Mouse (Mus musculus) heart, adult 2 months (tissue): Measurements from ENCODE around the gene Alpk3. TPM values are rescaled to one million over a fixed set of nuclear protein-coding genes. Genes with fewer than 3 reads are reported as not detected.

Experiments
- DNase-seq, 2 experiments: peaks; one replicate each; pipeline ENCODE4 v3.0.0; 2021
- H3K27ac ChIP-seq: fragments of 200-600 bp; 2 replicates; pipeline ENCODE4 v1.8.1; 2022
- H3K27me3 ChIP-seq: fragments of 200-500 bp; 2 replicates; pipeline ENCODE4 v1.6.1; 2012; ENCODE audit warnings: mild to moderate bottlenecking, low read length, inconsistent platforms, mixed read lengths; ENCODE audit not compliant: control insufficient read depth, insufficient read depth
- H3K36me3 ChIP-seq: fragments of 200-500 bp; 2 replicates; pipeline ENCODE4 v1.6.1; 2012; ENCODE audit warnings: low read length, inconsistent platforms; ENCODE audit not compliant: control insufficient read depth, insufficient read depth
- H3K4me1 ChIP-seq: fragments of 200-500 bp; 2 replicates; pipeline ENCODE4 v1.6.1; 2011; ENCODE audit warnings: low read length; ENCODE audit not compliant: control insufficient read depth, insufficient read depth
- H3K4me3 ChIP-seq: fragments of 200-600 bp; 2 replicates; pipeline ENCODE4 v1.8.1; 2022
- H3K79me2 ChIP-seq: fragments of 200-500 bp; replicated peaks from 2 replicates; pipeline ENCODE4 v1.6.1; 2012; ENCODE audit warnings: mild to moderate bottlenecking, inconsistent platforms, low read length, moderate library complexity, mixed read lengths; ENCODE audit not compliant: control insufficient read depth, insufficient read depth
- H3K9ac ChIP-seq: fragments of 200-500 bp; 2 replicates; pipeline ENCODE4 v1.6.1; 2012; ENCODE audit warnings: low read depth, mild to moderate bottlenecking, control low read depth, inconsistent platforms, low read length, mixed read lengths
- CTCF ChIP-seq: fragments of 200-600 bp; IDR thresholded peaks from 2 replicates; pipeline ENCODE4 v1.8.1; 2022; ENCODE audit warnings: antibody characterized with exemption, mild to moderate bottlenecking, moderate library complexity
- EP300 ChIP-seq: fragments of 200-500 bp; IDR thresholded peaks from 2 replicates; pipeline ENCODE4 v1.6.1; 2011; ENCODE audit warnings: low read depth, low read length, control low read depth; ENCODE audit not compliant: insufficient read depth
- POLR2A ChIP-seq: fragments of 200-500 bp; IDR thresholded peaks from 2 replicates; pipeline ENCODE4 v1.6.1; 2011; ENCODE audit warnings: mild to moderate bottlenecking, low read depth, low read length, control low read depth; ENCODE audit not compliant: insufficient read depth
- WGBS: fragments of 180-500 bp; shearing (Covaris S2); methylation state at CpG from one replicate; pipeline ENCODE4 v1.1.7; 2018; 5-methylcytosine and 5-hydroxymethylcytosine counted together
- intact Hi-C: fragments of 180-260 bp; cut with DNase I; formaldehyde crosslinking; loops from one replicate; pipeline ENCODE4 v1.15.1; 2025
- polyA plus RNA-seq: library from polyadenylated mRNA; depleted of rRNA; stranded (reverse); fragments of >200 nt; gene quantifications from 2 replicates; pipeline ENCODE4 v1.2.3, GENCODE M21; 2012
- total RNA-seq, 2 experiments: library from RNA; stranded (reverse); gene quantifications; 2 replicates each; pipeline ENCODE4 v1.2.3; 2021

The Alpk3 gene
- total and polyA plus RNA-seq, 3 experiments, result 32.3 to 137 (median 117) TPM

DNA sequence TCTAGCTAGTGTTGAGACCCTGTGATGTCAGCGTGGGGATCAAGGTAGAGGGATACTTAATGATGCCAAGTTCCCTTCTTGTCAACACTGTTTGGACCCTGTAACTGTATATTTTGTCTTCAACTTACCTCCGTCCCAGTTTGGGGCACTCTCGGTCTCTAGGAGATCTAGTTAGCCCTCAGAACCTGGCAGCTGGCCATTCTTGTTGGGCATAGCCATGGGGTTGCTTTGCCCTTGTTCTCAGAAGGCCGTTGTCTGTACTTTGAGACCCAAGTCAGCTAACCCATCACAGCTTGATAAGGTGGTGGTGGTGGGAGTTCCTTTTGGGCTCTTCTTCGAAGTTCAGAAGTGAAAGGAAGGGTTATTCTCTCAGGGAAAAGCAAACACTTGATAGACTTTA, 7.4 kb upstream of the Alpk3 start:
- no peak for DNase-seq
- no peak overlapping the region for H3K9ac ChIP-seq
- H3K4me3 ChIP-seq, result no peak overlapping the region
- peaks cover 1% of the 10 kb centered on the region; the same call in 1 of the 2 replicates for H3K4me1 ChIP-seq
- no peak for TF ChIP-seq EP300
- TF ChIP-seq CTCF, result no peak
- no peak for TF ChIP-seq POLR2A
- 69% methylated on average over 5 of the region's 5 CpGs for WGBS
- H3K27ac ChIP-seq, result no peak overlapping the region
- no peaks in the 10 kb centered on the region for H3K27me3 ChIP-seq
- no peaks in the 10 kb centered on the region for H3K36me3 ChIP-seq
- intact Hi-C loops, result loop anchor here (10.0 kb wide), 1 partner anchor 165 kb away; no protein-coding TSS in a partner anchor
- H3K79me2 ChIP-seq, result no peaks in the 10 kb centered on the region

DNA sequence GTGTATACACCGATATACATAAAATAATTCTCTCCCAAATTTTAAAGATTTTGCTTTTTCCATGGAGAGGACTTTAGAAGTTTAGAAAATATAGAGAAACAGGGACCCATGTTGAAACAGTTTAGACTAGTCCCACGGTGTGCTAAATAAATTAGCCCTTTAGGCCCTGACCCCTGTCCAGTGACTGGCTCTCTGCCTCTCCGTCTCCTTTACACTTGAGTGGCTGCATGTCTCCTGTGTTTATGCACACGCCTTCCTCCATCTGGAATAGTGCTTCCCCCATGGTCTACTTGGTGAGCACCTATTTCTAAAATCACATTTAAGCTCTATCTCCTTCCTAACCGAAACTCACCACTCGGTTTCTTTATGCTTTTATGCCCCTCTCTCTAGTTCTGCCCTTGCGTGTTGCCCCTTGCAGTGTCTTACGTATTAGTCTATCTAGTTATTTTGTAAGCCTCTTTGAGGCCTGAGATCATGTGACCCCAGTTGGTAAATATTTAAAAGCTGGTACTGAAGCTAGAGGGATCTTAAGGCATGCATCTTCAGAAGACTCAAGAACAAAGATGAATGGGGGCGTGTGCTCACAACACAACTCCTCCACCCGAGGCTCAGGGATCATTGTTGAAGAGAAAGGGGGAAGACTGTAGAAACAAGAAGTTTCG, 1.6 kb upstream of the Alpk3 start:
- Histone ChIP-seq H3K27me3 (no peaks in the 10 kb centered on the region), H3K4me1 (peaks cover 6% of the 10 kb centered on the region), H3K79me2 (no peaks in the 10 kb centered on the region), H3K4me3 (no peak overlapping the region), H3K9ac (no peak overlapping the region), H3K27ac (no peak overlapping the region), H3K36me3 (no peaks in the 10 kb centered on the region)
- DNase-seq, result no peak
- intact Hi-C loops, result loop anchor here (10.0 kb wide), 1 partner anchor 171 kb away; no protein-coding TSS in a partner anchor
- TF ChIP-seq EP300 (no peak), CTCF (no peak), POLR2A (no peak)
- 85% methylated on average over 11 of the region's 11 CpGs for WGBS

DNA sequence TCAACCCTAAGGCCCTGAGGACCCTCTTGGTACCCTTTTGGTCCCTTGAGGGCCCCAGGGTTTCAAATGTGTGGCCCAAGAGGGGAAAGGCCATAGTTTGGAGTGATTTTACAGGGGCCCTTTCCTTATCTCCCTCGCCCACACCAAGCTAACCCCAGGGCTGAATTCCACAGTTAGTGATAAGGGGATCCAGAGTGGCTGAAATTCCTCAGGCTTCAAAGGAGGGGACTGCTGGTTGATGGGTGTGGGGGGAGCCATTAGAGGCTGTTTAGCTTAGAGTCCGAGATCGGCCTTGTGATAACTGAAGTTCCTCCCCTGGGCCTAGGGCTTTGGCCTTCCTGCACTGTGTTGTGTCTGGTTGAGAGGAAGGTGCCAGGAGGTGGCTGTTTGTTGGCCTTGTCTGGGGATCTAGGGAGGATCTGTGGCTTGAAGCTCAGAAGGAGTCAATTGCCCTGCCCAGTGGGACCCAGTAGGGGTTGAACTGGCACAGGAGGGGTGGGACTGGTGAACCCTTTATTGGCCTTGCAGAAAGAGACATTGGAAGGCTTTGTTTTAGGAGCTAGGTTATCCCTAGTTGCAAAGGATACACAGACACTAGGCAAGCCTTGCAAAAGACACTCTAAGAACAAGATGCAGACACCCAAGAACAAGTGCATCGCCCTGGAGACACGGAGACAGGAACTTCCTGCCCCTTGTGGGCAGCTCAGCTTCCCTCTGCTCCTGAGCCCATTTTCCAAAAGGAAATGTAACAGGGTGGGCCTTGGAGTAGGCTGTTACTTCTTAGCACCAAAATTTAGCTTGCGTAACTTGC, 706 bp downstream of the Alpk3 start:
- no peak for DNase-seq
- Histone ChIP-seq H3K27ac (peak overlapping the region; percentile 95), H3K79me2 (0 out of 2 replicates have a peak, but pooled peaks cover 1% of the 10 kb centered on the region), H3K36me3 (no peaks in the 10 kb centered on the region), H3K27me3 (no peaks in the 10 kb centered on the region), H3K4me1 (peaks cover 7% of the 10 kb centered on the region), H3K9ac (peak overlapping the region; percentile 95), H3K4me3 (peak overlapping the region; percentile 51)
- intact Hi-C loops, result loop anchor here (10.0 kb wide), 1 partner anchor 173 kb away; no protein-coding TSS in a partner anchor
- 31% methylated on average over 6 of the region's 6 CpGs for WGBS
- TF ChIP-seq CTCF, result no peak
- TF ChIP-seq POLR2A, result no peak
- no peak for TF ChIP-seq EP300

DNA sequence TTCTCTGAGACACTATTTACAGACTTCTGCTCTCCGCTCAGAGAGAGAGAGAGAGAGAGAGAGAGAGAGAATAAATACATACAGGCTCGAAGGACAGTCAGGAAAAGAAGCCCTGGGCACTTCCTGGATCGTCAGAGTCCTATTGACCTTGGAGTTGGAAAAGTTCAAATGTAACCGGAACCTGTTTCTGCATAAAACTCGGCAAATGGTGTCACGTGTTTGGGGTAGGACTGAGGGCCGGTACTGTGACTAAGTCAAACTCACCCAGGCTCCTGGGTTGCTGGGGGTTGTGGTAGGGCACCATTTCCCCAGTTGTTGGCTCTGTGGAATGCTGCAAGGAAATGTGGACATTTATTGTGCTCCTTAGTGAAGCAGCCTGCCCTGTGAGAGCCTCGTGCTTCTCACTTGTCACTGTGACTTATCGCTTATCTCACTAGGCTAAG, 1.3 kb downstream of the Alpk3 start:
- intact Hi-C loops, result loop anchor here (10.0 kb wide), 1 partner anchor 174 kb away; no protein-coding TSS in a partner anchor
- no peak for DNase-seq

DNA sequence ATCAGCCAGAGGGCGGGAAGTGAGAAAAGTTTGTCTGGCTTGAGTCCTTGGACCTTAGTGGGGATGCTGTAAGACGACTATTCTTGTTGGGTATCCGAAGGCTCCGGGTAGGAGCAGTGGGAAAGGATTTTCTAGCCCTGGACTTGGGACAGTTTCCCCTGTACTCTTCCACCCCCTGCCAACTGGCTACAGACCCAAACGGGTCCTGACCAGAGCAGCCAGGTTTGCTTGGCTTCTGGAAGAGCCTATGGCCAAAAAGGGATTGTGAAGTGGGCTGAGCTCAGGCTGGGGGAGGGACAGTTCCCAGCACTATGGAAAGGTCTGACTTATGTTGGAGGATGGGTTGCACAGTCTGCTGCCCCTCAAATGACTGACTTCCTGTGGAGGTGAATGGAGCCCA, 2.0 kb downstream of the Alpk3 start:
- Histone ChIP-seq H3K36me3 (no peaks in the 10 kb centered on the region), H3K27ac (peak overlapping the region; percentile 95), H3K4me1 (peaks cover 7% of the 10 kb centered on the region), H3K79me2 (0 out of 2 replicates have a peak, but pooled peaks cover 1% of the 10 kb centered on the region), H3K4me3 (peak overlapping the region; percentile 51), H3K9ac (no peak overlapping the region), H3K27me3 (no peaks in the 10 kb centered on the region)
- intact Hi-C loops, result loop anchor here (10.0 kb wide), 1 partner anchor 175 kb away; no protein-coding TSS in a partner anchor
- WGBS, result 26% methylated on average over 5 of the region's 5 CpGs
- peak in 1 of 2 experiments; percentile 56 for DNase-seq
- TF ChIP-seq CTCF (no peak), POLR2A (peak; percentile 5; the same call in 1 of the 2 replicates), EP300 (0 out of 2 replicates have a peak, but pooled peaks have one; percentile 21)

More for the DNA sequence above, 1.3 kb downstream of the Alpk3 start:
- Histone ChIP-seq H3K4me3 (peak overlapping the region; percentile 51), H3K79me2 (0 out of 2 replicates have a peak, but pooled peaks cover 1% of the 10 kb centered on the region), H3K27me3 (no peaks in the 10 kb centered on the region), H3K9ac (peak overlapping the region; percentile 95), H3K36me3 (no peaks in the 10 kb centered on the region), H3K27ac (peak overlapping the region; percentile 95), H3K4me1 (peaks cover 7% of the 10 kb centered on the region)
- WGBS, result 20% methylated on average over 9 of the region's 9 CpGs
- TF ChIP-seq EP300 (no peak), CTCF (no peak), POLR2A (no peak)
